Mouse (Mus musculus) liver, embryonic 11.5 days (tissue): ENCODE results near the gene Capg. TPM values are rescaled to one million over a fixed set of nuclear protein-coding genes. Genes with fewer than 3 reads are reported as not detected.

Experiments
- ATAC-seq: fragments of 200-750 bp; cut with Nextera tagmentation; replicated peaks from 2 replicates; pipeline ENCODE4 v1.8.0; 2017; ENCODE audit warnings: moderate number of reproducible peaks, mild to moderate bottlenecking, moderate TSS enrichment, moderate library complexity; ENCODE audit not compliant: low FRiP score
- DNase-seq: peaks from one replicate; pipeline ENCODE4 v3.0.0-alpha.2; 2017; ENCODE audit warnings: low spot score
- H3K27ac ChIP-seq: fragments of 300-500 bp; sonication (generic); 2 replicates; pipeline ENCODE4 v1.5.1; 2014; ENCODE audit warnings: mild to moderate bottlenecking, low read depth, low read length, control low read depth
- H3K27me3 ChIP-seq: fragments of 300-500 bp; sonication (generic); replicated peaks from 2 replicates; pipeline ENCODE4 v1.6.1; 2014; ENCODE audit warnings: low read length, mixed read lengths; ENCODE audit not compliant: control insufficient read depth, insufficient read depth
- H3K36me3 ChIP-seq: fragments of 300-500 bp; sonication (generic); 2 replicates; pipeline ENCODE4 v1.6.1; 2014; ENCODE audit warnings: mild to moderate bottlenecking, low read length, moderate library complexity, mixed read lengths; ENCODE audit not compliant: control insufficient read depth, insufficient read depth
- H3K4me1 ChIP-seq: fragments of 300-500 bp; sonication (generic); replicated peaks from 2 replicates; pipeline ENCODE4 v1.6.1; 2014; ENCODE audit warnings: low read length, mixed read lengths; ENCODE audit not compliant: control insufficient read depth, insufficient read depth
- H3K4me2 ChIP-seq: fragments of 300-500 bp; sonication (generic); 2 replicates; pipeline ENCODE4 v1.6.1; 2014; ENCODE audit warnings: mild to moderate bottlenecking, control low read depth, moderate library complexity
- H3K4me3 ChIP-seq: fragments of 300-500 bp; sonication (generic); 2 replicates; pipeline ENCODE4 v1.5.1; 2014; ENCODE audit warnings: low read depth, low read length, control low read depth
- H3K9ac ChIP-seq: fragments of 300-500 bp; sonication (generic); 2 replicates; pipeline ENCODE4 v1.6.1; 2014; ENCODE audit warnings: low read depth, low read length, control low read depth
- H3K9me3 ChIP-seq: fragments of 300-500 bp; sonication (generic); 2 replicates; pipeline ENCODE4 v1.6.1; 2016; ENCODE audit warnings: low read length, inconsistent platforms, mixed read lengths; ENCODE audit not compliant: control insufficient read depth
- WGBS: fragments of 180-500 bp; shearing (Covaris S2); extraction: QIAGEN DNeasy Blood & Tissue Kit; methylation state at CpG from one replicate; pipeline ENCODE4 v1.1.7; 2014; 5-methylcytosine and 5-hydroxymethylcytosine counted together
- polyA plus RNA-seq: library from polyadenylated mRNA; unstranded; fragments of >200 nt; fragmentation: Nextera tagmentation; extraction: Ambion mirVana; gene quantifications from 2 replicates; pipeline ENCODE4 v1.2.1, GENCODE M21; 2014

The Capg gene
- polyA plus RNA-seq, 1 experiment from 2014 or later = 30.2 TPM

DNA sequence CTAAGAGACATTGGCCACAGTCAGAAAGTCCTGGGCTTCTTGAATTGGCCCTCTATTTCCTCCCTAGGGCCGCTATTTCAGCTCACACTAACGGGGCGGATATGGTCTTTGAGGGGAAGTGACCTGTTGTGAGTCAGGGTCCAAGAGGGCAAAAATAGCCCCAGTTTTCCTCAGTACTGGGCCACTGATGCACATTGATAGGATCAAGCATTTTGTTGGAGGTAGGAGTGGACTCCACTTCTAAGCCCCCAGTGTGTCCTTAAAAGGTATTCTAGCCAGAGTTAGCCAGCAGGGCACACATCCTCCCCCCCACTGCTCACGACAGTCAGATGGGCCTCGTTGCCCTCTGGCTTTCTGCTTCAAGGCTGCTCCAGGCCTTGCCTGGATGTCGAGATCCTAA lies 5.8 kb downstream of the Capg start:
- Histone ChIP-seq H3K4me3 (no peak overlapping the region), H3K4me2 (peak overlapping the region; percentile 24; the same call in 1 of the 2 replicates), H3K9me3 (no peaks in the 10 kb centered on the region), H3K27me3 (no peaks in the 10 kb centered on the region), H3K9ac (no peak overlapping the region; the same call in 1 of the 2 replicates), H3K36me3 (no peaks in the 10 kb centered on the region), H3K27ac (no peak overlapping the region), H3K4me1 (peaks cover 32% of the 10 kb centered on the region)
- ATAC-seq = no peak
- 54% methylated on average over 6 of the region's 6 CpGs for whole genome bisulfite sequencing
- DNase-seq = no peak

DNA sequence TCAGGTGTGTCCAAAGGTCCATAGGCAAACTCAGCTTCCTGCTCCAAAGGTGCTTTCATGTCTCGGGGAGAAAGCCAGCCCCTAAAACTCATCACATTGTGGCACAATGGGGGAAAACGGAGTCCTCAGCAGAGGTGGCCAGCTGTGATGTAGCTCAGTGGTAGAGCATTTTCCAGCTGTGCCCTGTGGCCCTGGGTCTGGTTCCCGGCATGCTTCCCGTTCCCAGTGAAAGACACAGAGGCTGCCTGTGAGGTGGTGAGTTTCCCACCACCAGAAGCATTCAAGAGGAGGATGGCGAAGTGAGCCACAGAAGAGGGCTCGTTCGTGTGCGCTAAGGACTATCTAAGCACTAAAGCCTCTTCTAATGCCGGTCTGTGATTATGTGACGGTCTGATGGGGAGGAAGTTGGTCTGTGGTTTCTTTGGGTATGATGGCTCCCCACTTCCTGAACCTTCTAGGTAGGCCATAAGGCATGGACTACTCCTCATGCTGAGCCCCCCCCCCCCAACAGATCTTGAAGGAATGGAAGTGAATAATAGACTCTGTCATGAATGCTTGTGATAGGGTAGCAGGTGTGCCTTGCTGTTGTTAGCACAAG lies 6.4 kb downstream of the Capg start:
- peaks cover 32% of the 10 kb centered on the region for H3K4me1 ChIP-seq
- no peak overlapping the region; the same call in 1 of the 2 replicates for H3K4me2 ChIP-seq
- DNase-seq (no peak), ATAC-seq (no peak)
- H3K9ac ChIP-seq = no peak overlapping the region
- no peaks in the 10 kb centered on the region for H3K9me3 ChIP-seq
- H3K4me3 ChIP-seq = no peak overlapping the region
- no peak overlapping the region for H3K27ac ChIP-seq
- 60% methylated on average over 10 of the region's 10 CpGs for WGBS
- no peaks in the 10 kb centered on the region for H3K36me3 ChIP-seq
- H3K27me3 ChIP-seq = no peaks in the 10 kb centered on the region

DNA sequence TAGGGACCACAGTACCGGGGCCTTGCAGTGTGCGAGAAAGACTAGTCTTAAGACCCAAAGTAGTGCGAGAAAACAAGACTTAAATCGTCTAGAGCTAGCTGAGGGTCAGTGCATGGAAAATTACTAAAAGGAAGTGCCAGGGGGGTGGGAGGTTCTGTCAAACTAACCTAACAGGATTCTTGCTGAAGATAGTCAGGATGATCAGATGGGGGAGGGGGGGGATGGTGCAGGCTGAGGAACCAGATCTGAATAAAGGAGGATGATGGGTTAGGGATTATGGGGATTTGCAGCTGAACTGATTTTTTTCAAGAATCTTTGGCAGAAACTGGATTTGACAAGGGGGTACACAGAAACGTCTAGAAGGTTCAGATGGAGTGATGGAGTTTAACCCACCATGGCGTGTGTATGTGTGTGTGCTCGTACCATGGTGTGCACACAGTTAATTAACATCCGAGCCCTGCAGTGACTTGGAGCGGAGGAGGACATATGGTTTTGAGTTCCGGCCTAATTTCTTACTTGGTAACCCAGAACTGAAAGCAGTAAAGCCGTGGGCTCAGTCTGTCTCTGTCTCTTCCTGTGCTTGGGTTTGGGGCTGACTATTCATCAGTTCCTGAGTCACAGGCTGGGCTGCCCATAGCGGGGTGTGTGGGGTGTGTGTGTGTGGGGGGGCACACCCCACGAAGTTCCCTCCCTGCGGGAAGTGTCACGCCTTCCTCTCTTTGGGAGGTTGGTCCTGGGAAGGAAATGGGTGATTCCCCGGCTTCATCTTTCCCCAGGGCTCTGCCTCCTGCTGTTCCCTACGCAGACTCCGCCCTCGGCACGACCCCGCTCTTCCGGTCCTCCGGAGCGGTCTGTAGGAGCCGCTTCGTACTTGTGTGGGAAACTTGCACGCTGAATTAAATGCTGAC lies 8.2 kb downstream of the Capg start:
- Histone ChIP-seq H3K4me2 (peak overlapping the region; percentile 62), H3K9ac (peak overlapping the region; percentile 73), H3K9me3 (no peaks in the 10 kb centered on the region), H3K4me1 (peaks cover 32% of the 10 kb centered on the region), H3K4me3 (peak overlapping the region; percentile 48), H3K27me3 (no peaks in the 10 kb centered on the region), H3K27ac (peak overlapping the region; percentile 60), H3K36me3 (no peaks in the 10 kb centered on the region)
- DNase-seq (peak; percentile 74), ATAC-seq (peak; percentile 81)
- WGBS = 16% methylated on average over 27 of the region's 27 CpGs

DNA sequence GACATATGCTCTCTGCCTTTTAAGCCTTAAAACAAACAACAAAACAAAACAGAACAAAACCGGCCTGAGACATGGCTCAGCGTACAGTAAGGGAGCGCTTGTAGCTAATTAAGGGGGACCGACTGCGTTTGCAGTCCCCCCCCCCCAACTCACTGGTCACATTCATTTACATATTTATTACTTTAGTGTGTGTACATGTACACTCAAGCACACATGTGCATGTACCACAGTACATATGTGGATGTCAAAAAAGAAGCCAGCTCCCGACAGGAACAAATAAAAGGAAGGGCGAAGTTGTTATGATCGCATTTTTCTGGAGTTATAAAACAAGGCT lies 8.9 kb downstream of the Capg start:
- WGBS = 18% methylated on average over 8 of the region's 8 CpGs
- peak overlapping the region; percentile 60 for H3K27ac ChIP-seq
- H3K36me3 ChIP-seq = no peaks in the 10 kb centered on the region
- H3K9ac ChIP-seq = peak overlapping the region; percentile 73
- peak overlapping the region; percentile 62 for H3K4me2 ChIP-seq
- DNase-seq (no peak), ATAC-seq (no peak)
- no peaks in the 10 kb centered on the region for H3K9me3 ChIP-seq
- peaks cover 32% of the 10 kb centered on the region for H3K4me1 ChIP-seq
- no peaks in the 10 kb centered on the region for H3K27me3 ChIP-seq
- peak overlapping the region; percentile 48 for H3K4me3 ChIP-seq

DNA sequence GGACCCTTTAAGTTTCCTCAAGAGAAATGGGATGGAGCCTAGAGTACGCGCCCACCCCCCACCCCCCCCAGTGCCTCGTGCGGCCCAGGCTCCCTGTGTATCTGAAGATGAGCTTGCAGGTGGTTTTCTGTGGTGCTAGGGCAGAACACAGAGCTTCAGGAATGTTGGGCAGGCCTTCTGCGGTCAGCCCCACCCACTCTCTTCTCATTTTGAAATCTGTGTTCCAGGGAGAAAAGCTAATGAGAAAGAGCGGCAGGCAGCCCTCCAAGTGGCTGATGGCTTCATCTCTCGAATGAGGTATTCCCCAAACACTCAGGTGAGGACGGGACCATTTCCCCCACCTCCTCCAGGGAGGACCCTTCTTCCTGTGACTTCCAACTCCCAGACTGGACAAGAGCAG lies 16.6 kb downstream of the Capg start:
- H3K27me3 ChIP-seq = no peaks in the 10 kb centered on the region

DNA sequence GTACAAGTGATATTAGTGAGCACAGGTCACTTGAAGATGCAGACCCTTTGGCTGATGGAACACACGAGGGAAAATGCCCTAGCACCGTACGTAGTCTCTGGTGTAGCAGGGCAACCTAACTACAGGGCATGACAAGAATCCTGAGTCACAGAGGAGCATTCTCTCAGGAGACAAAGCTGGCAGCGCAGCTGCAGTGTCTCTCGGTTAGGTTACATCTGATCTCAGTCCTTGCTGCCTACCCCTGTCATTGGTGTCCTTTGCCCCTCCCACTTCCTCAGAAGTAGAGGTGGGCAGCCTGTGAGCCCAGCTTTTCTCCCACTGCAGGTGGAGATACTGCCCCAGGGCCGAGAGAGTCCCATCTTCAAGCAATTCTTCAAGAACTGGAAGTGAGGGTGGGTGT lies 18.3 kb downstream of the Capg start:
- Histone ChIP-seq H3K27ac (no peak overlapping the region), H3K4me1 (0 out of 2 replicates have a peak, but pooled peaks cover 2% of the 10 kb centered on the region), H3K27me3 (no peaks in the 10 kb centered on the region), H3K9ac (no peak overlapping the region), H3K4me2 (no peak overlapping the region), H3K9me3 (no peaks in the 10 kb centered on the region), H3K36me3 (no peaks in the 10 kb centered on the region), H3K4me3 (no peak overlapping the region)
- no peak for DNase-seq
- ATAC-seq = no peak
- 63% methylated on average over 6 of the region's 6 CpGs for WGBS

More for the DNA sequence above, 16.6 kb downstream of the Capg start:
- 0 out of 2 replicates have a peak, but pooled peaks cover 2% of the 10 kb centered on the region for H3K4me1 ChIP-seq
- no peaks in the 10 kb centered on the region for H3K9me3 ChIP-seq
- H3K4me2 ChIP-seq = no peak overlapping the region
- ATAC-seq (no peak), DNase-seq (no peak)
- H3K27ac ChIP-seq = no peak overlapping the region
- no peak overlapping the region for H3K4me3 ChIP-seq
- H3K36me3 ChIP-seq = no peaks in the 10 kb centered on the region
- H3K9ac ChIP-seq = no peak overlapping the region
- WGBS = 83% methylated on average over 8 of the region's 8 CpGs

DNA sequence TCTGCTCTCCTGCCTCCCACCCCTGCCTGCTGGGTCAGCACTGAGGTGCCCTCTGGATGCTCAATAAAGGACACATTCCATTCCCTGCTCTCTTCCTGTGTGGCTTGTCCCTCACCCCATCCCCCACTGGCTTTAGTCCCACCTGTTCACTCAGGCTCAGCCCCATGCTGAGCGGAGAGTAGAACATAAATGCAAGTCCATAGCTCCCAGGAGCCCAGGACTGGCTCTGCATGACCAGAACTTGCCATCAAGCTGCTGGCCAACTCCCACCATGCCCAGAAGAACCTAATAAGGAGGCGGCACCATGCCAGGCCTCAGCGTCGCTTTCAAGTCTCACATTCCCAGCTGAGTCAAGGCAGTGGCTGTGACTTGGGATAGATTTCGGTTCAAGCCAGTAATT lies 18.7 kb downstream of the Capg start:
- 83% methylated on average over 5 of the region's 5 CpGs for WGBS
- Histone ChIP-seq H3K9ac (no peak overlapping the region), H3K27me3 (no peaks in the 10 kb centered on the region), H3K9me3 (no peaks in the 10 kb centered on the region), H3K27ac (no peak overlapping the region), H3K36me3 (no peaks in the 10 kb centered on the region), H3K4me3 (no peak overlapping the region), H3K4me1 (0 out of 2 replicates have a peak, but pooled peaks cover 2% of the 10 kb centered on the region), H3K4me2 (no peak overlapping the region)
- ATAC-seq (no peak), DNase-seq (no peak)

DNA sequence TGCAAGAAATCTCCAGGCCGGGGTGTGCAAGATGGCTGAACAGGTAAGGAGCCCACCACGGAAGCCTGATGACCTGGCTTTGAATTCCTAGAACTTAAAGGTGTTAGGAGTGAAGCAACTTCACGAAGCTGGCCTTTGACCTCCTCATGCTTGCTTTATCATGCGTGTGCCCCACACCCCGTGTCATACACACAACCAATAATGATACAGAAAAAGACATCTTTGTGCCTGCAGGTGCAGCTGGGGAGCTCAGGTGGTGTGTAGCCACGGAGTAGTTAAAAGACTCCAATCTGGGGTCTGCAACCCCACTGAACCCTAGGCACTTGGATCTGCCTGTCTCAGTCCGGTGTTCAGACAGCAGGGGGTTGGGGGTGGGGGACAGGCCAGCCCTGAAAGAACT lies 21.3 kb downstream of the Capg start:
- Histone ChIP-seq H3K4me1 (0 out of 2 replicates have a peak, but pooled peaks cover 2% of the 10 kb centered on the region), H3K27me3 (no peaks in the 10 kb centered on the region), H3K27ac (no peak overlapping the region), H3K4me3 (no peak overlapping the region), H3K9me3 (no peaks in the 10 kb centered on the region), H3K4me2 (no peak overlapping the region), H3K36me3 (no peaks in the 10 kb centered on the region), H3K9ac (no peak overlapping the region)
- 77% methylated on average over 7 of the region's 7 CpGs for WGBS
- DNase-seq (no peak), ATAC-seq (no peak)
